Mouse (Mus musculus): Measurements from ENCODE around the gene Vmn1r56. TPM values are rescaled to one million over a fixed set of nuclear protein-coding genes. Genes with fewer than 3 reads are reported as not detected.

Gene Vmn1r56
- not detected in 2 replicates for polyA plus RNA-seq (2012; rRNA removed)

GRCm38 (mm10) chr7:5196647-5197046 is at the start of gene Vmn1r56:
Gene Vmn1r56 (minus strand): TSS chr7:5196747.

DNA sequence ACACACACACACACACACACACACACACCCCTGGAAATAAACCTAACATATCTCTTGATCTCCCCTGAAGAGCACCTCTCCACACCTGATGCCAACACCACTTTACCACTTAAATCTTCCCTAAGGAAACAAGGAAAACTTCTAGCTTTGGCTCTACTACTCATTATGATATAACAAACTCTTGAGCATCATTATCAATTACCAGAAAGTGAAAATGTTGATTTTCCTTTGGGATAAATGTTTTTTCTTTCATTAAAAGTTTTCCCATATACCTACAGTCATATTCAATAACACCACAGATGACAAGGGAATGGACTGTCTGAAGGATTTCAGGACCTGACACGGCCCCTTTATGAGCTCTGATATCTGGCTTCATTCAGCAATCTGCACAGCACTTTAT is 21.6 kb upstream of the Vmn1r56 start, which contains the start of gene Vmn1r57:
Gene Vmn1r57 (plus strand): TSS at position 301 of the 400 bp plus-strand sequence.

DNA sequence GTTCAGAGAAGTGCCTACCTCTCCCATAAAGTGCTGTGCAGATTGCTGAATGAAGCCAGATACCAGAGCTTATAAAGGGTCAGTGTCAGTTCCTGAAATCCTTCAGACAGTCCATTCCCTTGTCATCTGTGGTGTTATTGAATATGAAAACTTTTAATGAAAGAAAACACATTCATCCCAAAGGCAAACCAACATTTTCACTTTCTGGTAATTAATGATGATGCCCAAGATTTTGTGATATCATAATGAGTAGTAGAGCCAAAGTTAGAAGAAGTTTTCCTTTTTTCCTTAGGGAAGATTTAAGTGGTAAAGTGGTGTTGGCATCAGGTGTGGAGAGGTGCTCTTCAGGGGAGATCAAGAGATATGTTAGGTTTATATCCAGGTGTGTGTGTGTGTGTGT is 47.0 kb downstream of the Vmn1r56 start, which contains the start of gene Vmn1r55:
Gene Vmn1r55 (minus strand): TSS at position 101 of the 400 bp plus-strand sequence.

Other genes with a start within 250 kb of the Vmn1r56 start
- gene Sbk2, start 232.3 kb downstream of the Vmn1r56 start, polyA plus RNA-seq (2012; rRNA removed), result not detected in 2 replicates
- 0.02 TPM in 1 of 2 replicates, not detected in the other for gene Sbk3, start 225.6 kb downstream of the Vmn1r56 start, polyA plus RNA-seq (2012; rRNA removed)
- 6.4 and 7.8 TPM in 2 replicates for gene Zfp579, start 200.6 kb downstream of the Vmn1r56 start, polyA plus RNA-seq (2012; rRNA removed)
- 8.2 and 9.0 TPM in 2 replicates for gene Zfp524, start 182.3 kb downstream of the Vmn1r56 start, polyA plus RNA-seq (2012; rRNA removed)
- 11.0 and 12.0 TPM in 2 replicates for gene Fiz1, start 182.1 kb downstream of the Vmn1r56 start, polyA plus RNA-seq (2012; rRNA removed)
- gene Gm44973, start 181.3 kb downstream of the Vmn1r56 start, polyA plus RNA-seq (2012; rRNA removed), result 0.05 and 0.06 TPM in 2 replicates
- gene Zfp865, start 176.4 kb downstream of the Vmn1r56 start, polyA plus RNA-seq (2012; rRNA removed), result 4.9 and 5.9 TPM in 2 replicates
- 0.42 and 0.45 TPM in 2 replicates for gene Ccdc106, start 176.2 kb downstream of the Vmn1r56 start, polyA plus RNA-seq (2012; rRNA removed)
- gene 4632433K11Rik, start 162.6 kb downstream of the Vmn1r56 start, polyA plus RNA-seq (2012; rRNA removed), result not detected in 2 replicates
- 0.83 and 1.1 TPM in 2 replicates for gene Zfp784, start 158.3 kb downstream of the Vmn1r56 start, polyA plus RNA-seq (2012; rRNA removed)
- 1.2 and 1.3 TPM in 2 replicates for gene Zfp580, start 145.2 kb downstream of the Vmn1r56 start, polyA plus RNA-seq (2012; rRNA removed)
- 130 and 139 TPM in 2 replicates for gene U2af2, start 134.6 kb downstream of the Vmn1r56 start, polyA plus RNA-seq (2012; rRNA removed)
- 45.0 and 54.7 TPM in 2 replicates for gene Epn1, start 116.5 kb downstream of the Vmn1r56 start, polyA plus RNA-seq (2012; rRNA removed)
- gene Rfpl4, start 79.8 kb downstream of the Vmn1r56 start, polyA plus RNA-seq (2012; rRNA removed), result not detected in 2 replicates
- gene Rasl2-9, start 70.8 kb downstream of the Vmn1r56 start, polyA plus RNA-seq (2012; rRNA removed), result 0.14 and 0.20 TPM in 2 replicates
- not detected in 2 replicates for gene Vmn1r55, start 47.1 kb downstream of the Vmn1r56 start, polyA plus RNA-seq (2012; rRNA removed)
- gene Vmn1r57, start 21.7 kb upstream of the Vmn1r56 start, polyA plus RNA-seq (2012; rRNA removed), result not detected in 2 replicates
- not detected in 2 replicates for gene Gm5065, start 153.8 kb upstream of the Vmn1r56 start, polyA plus RNA-seq (2012; rRNA removed)
- gene Nlrp2, start 154.3 kb upstream of the Vmn1r56 start, polyA plus RNA-seq (2012; rRNA removed), result not detected in 2 replicates
- gene Vmn1r58, start 216.6 kb upstream of the Vmn1r56 start, polyA plus RNA-seq (2012; rRNA removed), result not detected in 2 replicates

Measured in liver, embryonic 14 days (tissue).